Mouse (Mus musculus) lung, postnatal 10 days (tissue): Measurements from ENCODE around the gene Cd300lg.

Experiments
- DNase-seq: peaks from one replicate; pipeline ENCODE4 v3.0.0; 2021

Gene Cd300lg

DNA sequence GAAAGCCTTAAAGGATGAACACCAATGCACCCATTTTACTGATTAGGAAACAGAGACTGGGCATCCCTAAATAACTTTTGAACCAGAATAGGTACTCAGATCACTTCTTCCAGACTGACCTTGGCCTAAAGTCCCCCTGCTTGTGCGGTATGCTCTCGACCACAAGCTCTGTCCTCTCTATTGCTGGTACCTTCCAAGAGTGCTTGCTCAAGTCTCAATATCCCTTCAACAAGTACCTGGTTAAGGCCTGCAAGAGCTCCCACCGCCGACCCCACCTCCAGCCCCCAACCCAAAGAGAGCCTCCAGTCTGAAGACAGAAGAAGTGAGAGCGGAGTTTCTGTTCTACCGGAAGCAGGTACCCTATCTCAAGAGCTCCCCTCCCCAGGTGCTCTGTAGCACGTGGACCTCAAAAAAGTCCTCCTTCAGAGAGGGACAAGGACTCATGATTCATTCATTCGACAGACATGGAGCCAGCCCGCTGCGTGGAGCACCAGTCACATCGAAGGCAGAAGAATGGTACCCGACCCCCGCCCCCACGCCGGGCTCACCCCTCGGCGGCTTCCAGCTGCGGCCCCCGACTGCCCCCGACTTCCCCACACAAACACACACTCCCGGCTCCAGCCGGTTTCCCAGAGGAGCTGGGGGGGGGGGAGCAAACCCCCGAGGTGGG, 15.2 kb upstream of the Cd300lg start:
- no peak for DNase-seq

DNA sequence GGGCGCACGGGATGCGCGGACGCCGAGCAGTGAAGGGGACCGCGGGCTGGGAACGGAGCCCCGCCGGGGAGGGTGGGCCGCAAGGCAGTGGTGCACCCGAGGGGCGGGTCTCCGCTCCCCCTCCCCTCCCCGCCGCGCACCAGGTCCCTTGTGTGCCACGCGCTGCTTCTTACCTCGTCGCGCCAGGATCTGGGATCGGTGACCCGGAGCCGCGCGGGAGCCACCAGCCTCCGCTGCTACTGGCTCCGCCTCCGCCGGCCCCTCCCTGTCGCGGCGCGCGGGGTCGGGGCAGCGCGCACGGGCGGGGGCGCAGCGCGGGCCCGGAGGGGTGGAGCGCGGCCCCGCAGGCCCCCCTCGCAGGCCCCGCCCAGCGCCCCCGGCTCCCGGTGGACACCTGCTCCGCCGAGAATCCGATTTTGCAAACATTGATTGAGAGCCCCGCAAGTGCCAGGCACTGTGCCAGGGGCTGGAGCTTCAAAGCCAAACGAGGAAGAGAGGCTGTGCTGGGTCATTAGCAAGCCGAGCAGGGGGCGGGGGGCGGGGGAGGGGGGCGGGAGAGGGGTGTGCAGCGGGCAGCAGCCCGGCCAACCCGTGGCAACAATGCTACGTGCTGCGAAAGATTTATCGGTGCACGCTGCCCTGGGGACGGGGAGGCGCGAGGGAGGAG, 14.5 kb upstream of the Cd300lg start:
- peak; percentile 79 for DNase-seq

DNA sequence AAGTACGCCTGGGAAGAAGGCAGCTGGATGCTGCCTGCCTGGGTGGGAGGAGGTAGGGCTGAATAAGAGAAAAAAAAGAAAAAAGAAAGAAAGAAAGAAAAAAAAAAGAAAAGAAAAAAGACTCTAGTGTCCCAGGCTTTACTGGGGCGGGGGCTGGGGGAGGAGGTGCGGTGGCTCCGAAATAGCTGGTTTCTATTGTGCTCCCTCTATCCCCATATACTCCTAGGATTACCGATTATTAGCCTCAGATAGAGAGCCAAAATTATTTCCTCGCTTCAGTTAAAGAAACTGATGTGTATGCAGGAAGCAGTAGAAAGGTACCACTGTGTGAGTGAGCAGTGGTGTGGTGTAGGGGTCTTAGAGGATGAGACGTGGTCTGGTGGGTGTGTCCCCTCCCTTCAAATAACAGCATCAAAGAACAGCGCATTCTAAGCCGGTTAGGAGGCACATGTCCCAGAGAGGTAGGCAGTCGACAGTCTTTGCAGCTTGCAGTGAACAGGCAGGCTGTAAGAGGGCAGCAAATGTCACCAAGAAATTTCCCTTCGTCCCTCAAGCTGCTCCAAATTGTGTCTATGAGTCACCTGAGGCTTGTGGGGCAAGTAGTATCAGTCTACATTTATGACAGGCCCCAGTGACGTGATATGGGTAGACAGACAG, 13.8 kb upstream of the Cd300lg start:
- DNase-seq: no peak

DNA sequence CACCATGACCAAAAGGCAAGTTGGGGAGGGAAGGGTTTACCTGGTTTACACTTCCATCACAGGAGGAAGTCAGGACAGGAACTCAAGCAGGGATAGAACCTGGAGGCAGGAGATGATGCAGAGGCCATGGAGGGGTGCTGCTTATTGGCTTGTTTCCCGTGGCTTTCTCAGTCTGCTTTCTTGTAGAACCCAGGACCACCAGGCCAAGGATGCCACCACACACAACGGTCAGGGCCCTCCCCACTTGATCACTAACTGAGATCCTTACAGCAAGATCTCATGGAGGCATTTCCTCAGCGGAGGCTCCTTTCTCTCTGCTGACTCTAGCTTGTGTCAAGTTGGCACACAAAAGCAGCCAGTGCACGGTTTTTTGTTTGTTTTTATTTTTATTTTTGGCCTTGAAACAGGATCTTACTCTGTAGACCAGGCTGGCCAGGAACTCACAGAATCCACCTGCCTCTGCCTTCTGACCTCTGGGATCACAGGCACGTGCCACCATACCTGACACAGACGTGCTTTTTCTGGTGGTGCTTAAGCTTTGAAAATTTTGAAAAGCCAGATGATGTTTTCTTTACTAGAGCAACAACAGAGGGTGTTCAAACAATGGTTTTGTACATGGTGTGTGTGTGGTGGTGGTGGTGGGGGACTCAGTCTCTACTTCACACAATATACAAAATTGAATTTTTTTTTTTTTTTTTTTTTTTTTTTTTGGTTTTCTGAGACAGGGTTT, 13.1 kb upstream of the Cd300lg start, which contains the start of gene Mpp3:
TSS of gene Mpp3 (minus strand) at position 375 of the 730 bp plus-strand sequence.
- DNase-seq: no peak

DNA sequence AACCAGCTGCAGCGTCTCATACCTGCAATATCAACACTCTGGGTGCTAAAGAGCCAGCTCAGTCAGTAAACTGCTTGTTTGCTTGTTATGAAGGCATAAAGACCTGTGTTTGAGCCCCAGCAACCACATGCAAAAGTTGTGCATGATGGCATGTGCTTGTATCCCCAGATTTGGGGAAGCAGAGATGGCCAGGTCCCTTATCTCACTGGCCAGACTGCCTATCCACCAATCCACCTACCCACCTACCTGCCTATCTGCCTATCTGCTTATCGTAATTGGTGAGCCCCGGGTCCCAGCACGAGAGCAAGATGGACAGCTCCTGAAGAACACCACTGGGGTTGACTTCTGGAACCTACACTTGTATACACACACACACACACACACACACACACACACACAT, 12.0 kb upstream of the Cd300lg start:
- DNase-seq: no peak

DNA sequence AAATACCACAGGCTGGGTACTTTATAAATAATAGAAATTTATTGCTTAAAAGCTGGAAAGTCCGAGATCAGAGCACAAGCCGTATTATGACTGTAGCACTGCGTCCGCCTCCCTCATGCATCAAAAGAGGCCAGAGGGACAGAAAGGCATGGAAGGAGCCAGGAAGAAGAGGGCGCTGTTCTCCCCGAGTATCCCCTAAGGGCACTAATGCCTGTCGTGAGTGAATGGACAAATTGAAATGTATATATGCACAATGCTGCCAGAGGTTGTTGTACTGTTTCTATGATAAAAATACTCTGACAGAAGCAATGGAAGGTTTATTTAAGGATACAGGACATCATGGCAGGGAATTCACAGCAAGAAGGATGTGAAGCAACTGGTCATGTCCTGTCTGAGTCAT, 11.3 kb upstream of the Cd300lg start:
- DNase-seq: no peak

DNA sequence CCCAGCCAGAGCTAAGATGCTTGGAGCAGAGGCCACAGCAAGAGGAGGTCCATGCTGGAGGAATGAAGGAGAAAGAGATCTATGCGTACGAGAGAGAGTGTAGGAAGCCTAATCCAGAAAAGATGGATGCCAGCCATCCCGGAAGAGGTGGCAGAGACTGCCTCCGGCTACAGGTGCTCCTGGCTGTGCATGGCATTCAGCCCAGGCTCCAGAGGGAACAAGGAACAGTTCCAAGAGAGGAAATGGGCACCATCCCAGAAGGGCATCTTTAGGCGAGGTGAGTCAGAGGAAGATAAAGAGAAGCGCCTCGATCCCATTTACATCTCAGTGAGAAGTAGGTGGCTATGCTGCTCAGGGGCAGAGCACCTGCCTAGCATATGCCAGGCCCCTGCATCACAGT, 10.2 kb upstream of the Cd300lg start:
- DNase-seq: no peak

DNA sequence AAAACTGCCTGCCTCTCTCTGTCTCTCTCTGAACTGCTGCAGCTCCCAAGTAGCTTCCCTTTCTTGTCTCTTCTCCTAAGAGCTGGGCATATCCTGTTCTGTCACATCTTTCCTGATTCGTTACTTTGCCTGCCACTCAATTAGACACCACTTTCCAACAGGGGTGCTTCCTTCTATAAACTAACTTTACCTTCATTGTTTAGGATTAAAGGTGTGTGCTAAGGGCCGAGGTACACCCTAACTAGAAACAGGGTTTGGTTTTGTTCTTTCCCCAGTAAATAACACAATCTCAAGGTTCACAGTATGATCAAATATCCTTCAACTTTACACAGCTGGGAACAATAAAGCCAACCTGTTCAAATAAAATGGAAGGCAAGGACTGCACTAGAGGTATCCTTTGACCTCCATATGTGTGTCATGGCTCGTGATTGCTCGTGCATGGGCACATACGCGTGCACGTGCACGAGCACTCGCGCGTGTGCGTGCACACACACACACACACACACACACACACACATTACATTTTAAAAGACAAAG, 8.2 kb upstream of the Cd300lg start:
- no peak for DNase-seq

DNA sequence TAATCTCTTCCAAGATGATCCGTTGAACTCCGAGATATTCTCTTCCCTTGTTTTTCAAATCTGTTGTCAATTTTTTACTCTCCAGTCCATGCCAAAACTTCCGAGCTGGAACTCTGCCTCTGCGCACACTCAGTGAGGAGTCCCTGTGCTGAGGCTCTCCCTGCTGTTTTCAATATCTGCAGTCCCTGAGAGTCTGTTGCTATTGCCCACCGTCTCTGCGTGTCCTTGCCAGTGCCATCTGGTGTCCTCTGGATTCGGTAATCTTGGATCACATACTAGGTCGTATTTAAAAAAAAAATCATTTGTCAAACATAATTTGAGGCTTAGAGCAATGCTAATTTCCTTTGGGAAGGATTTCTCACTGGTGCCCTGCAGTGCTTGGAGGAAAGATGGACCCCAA, 6.4 kb upstream of the Cd300lg start:
- DNase-seq: no peak

DNA sequence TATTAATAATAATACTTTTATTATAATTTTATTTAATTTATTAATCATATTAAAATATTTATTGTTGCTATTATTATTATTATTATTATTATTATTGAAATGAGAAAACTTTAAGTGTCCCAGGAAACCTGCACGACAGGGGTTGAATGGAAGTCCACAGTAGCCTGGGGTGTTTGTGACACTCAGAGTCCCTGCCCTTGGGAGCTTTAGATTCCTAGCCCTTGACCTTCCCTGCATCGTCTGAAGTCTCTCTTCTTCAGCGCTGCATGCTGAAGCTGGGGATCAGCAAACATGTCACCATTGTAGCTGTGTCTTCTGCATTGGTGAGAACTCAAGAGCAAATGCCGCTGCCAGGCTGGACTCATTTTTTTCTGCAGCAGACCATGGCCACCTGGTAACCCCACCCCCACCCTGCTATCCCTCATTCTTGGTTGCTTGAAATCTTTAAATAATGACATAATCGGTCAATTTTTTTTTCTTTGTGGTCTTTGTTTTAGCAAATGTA, 5.8 kb upstream of the Cd300lg start:
- no peak for DNase-seq

DNA sequence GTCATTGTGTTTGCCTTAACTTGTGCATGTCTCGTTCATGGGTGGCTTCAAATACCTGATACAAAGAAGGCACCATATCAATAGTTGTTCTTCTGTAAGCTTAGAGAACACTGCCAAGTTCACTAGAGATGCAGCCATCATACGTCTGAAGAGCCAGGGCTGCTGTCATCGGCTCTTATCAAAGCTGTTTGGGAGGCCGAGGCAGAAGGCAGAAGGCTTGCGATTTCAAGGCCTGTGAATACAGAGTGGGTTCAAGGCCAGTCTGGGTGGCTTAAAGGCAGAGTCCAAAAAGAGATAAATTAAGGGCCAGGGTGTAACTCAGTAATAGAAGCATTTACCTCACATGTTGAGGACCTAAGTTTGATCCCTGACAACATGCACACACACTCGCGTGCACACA, 5.0 kb upstream of the Cd300lg start:
- no peak for DNase-seq

DNA sequence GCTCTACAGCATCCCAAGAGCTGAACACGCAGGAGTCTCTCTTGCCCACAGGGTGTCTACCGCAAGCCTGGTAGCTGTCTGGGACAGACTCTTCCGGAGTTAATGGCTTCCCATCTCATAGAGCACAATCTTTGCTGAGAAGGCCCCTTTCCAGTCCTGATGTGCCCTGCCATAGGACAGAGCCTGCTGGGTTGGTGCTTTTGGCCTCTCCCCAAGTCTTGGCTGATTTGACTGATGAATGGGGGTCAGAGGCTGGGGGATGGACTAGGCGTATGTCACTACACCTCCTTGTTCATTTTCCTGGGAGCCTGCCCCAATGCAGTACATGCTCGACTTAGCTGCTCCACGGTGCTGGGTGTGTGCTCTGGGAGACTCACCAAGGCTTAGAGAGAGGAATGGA, 3.5 kb upstream of the Cd300lg start:
- DNase-seq: no peak

DNA sequence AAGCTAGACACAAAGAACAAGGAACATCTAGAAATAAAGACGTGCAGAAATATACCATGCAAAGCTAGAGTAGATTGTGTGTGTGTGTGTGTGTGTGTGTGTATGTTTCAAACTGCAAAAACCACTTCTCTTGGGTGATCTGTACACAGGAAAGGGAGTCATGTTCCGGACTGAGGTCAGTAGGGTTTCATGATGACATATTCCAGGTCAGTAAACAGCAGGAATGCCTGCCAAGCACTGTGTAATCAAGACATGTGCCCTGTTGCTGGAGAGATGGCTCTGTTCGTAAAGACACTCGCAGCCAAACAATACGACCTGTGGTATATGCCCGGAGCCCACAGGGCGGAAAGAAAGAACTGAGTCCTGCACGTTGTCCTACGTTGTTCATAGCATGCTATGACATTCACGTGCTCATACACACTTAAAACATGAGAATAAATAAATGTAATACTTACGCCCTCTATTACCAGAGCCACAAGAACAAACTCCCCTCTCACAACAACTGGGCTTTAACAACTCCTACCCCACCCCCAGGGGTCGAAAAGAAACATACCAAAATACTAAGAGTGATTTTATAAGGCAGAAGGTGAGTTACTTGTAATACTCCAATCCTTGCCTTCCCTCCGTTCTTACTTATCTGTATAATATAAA, 1.7 kb upstream of the Cd300lg start:
- peak; percentile 53 for DNase-seq

DNA sequence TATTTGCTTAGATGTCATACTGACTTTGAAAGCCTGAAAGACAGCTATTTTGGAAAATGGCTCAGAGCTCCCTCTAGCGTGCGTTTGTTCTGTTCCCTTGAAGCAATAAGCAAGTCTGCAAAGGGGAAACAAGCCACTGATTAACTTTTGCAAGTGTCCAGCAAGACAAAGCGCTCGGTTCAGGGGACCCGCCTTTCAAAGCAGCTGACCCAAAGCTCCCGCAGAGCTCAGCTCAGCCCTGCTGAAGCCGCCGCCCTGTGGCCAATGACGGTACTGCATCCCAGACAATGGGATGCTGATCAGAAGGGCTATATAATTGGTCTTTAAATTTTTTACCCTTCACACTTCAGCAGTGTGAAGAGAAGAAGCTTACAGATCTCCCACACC, 1.2 kb upstream of the Cd300lg start:
- peak; percentile 95 for DNase-seq

DNA sequence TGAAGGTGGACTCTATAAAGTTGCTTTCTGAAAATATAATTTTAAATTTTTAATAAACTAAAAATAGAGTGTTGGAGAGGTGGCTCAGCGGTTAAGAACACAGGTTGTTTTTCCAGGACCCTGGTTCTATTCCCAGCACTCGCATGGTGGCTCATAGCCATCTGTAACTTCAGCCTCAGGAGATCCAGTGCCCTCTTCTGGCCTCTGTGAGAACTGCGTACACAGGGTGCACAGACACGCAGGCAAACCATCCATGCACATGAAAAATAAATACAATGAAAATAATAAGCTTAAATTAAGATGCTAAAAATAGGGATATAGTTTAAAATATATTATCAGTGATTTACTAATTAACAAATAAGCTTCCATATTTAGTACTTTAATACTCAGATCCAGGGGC, 663 bp upstream of the Cd300lg start:
- no peak for DNase-seq

DNA sequence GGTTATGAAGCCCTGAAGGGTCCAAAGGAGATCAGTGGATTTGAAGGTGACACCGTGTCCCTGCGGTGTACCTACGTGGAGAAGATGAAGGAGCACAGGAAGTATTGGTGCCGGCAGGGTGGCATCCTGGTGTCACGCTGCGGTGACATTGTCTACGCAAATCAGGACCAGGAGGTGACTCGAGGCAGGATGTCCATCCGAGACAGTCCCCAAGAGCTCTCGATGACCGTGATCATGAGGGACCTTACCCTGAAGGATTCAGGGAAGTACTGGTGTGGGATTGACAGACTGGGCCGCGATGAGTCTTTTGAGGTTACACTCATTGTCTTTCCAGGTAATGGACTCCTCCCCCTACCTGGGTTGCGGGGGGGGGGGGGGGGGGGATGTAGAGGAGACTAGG, 1.7 kb downstream of the Cd300lg start:
- no peak for DNase-seq

DNA sequence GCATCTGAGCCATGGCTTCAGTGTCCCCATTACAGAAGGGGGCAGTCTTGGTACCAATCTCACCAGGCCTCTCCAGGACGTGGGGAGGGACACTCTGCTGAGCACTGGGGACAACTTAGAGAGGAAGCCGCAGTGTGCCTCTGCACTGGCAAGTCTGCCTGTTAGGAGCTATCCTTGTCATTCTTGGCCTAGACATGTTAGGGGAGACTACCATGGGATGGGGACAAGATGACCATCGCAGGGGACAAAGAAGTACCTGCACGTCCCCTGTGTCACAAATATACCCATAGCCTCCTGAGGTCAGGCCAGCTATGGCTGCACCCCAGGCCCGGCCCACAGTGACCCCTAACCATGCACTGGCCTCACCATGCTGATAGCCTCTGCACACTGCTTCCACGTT, 2.1 kb downstream of the Cd300lg start:
- DNase-seq: no peak

DNA sequence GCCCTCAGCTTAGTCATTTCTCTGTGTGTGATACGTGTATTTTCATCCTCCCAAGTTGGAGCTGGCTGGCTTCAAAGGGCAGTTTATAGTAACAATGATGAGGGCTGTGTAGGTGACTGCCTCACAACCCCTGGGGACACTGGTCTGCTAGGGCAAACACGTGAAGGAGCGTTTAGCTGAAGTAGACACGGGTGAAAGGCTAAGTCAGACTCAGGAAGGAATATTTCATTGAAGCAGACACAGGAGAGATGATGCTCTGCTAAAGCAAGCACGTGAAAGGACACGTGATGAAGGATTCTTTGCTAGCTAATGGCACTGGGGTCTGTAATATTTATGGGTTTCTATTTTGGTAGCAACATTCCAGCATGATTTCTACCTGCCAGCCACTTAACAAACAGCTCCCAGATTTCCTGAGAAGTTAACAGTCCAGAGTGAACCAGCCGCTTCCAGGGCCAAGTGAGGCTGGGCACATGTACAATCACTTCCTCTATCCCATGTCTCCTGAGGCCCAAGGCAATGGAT, 3.4 kb downstream of the Cd300lg start:
- DNase-seq: no peak

DNA sequence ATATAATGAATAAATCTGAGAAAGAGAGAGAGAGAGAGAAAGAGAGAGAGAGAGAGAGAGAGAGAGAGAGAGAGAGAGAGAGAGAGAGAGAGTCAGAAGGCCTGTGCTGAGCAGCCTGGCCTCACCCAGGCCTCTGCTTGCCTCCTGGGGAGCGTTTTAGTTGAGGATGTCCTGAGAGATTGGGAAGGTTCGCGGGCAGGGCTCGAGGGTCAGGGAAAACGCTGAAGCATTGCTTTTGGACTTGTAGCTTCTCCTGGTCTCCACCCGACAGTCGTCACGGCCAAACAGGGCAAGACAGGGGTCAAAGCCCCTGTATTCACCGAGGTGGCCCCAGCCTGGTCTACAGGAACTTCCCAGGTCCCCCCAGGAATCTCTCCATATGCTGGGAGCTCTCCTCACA, 5.3 kb downstream of the Cd300lg start:
- no peak for DNase-seq

DNA sequence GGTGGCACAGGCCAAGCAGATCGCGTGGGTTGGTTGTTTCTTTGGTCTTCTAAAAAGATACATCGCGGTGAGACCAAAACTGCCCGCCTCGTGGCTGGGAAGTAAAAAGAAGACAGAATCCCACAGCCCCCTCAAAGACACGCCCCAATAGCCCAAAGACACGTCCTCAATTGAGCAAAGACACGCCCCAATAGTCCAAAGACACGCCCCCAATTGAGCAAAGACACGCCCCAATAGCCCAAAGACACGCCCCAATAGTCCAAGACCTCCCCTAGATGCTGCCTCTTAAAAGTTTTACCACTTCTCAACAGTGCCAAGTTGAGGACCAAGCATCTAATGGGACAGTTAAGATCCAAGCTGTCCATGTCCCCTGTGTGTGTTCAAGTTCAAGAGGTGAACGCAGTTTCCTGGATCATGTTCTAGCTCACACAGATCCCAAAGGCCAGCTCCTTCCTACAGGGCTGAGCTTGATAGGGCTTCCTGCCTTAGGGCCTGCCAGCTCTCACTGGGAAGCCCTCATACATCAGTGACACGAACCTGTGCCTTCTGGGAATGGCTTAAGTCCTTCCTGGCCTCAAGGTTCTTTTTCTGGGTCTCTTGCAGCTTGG, 8.7 kb downstream of the Cd300lg start:
- no peak for DNase-seq

DNA sequence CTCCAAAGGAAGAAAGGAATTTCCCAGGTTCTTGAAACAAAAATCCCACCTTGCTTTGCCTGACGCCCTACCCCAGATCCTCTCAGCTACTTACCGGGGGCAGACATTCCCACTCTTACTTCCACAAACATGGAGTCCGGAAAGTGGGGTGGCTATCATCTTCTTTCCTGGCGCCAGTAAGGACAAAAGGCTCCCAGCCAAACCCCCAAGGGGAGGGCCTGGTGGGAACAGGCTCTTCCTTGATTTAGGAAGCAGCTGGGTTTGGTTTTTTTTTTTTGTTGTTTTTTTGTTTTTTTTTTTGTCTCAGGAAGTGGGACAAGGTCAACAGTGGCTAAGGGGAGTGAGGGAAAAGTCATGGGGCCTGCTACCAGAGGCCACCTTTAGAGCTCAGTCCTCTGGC, 10.2 kb downstream of the Cd300lg start:
- DNase-seq: peak; percentile 85

DNA sequence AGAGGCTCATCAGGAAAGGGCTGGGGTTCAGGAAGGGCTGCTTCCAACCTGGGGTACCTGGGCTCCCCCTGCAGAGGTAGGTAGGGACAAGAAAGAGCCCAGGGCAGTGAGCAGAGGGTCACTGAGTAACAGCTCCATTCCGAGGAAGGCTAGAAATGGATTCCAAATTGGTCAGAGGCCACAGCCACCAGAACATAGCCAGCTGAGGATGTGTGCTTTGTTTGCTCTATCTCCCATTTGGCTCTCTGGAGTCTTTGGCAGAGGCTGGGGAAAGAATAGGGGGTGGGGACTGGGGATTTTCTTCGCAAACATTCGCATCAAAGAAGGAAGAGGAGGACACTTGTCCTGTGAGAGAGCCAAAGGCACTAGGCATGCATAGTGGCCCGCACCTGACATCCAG, 10.6 kb downstream of the Cd300lg start:
- peak; percentile 70 for DNase-seq
